Mouse (Mus musculus): ENCODE data around the gene Slc12a4.
"Not testable (repeated sequence)": the region's sequence is repeated elsewhere in the genome, so short reads cannot be mapped to it uniquely, and the experiment has no call there.

Slc12a4 gene

DNA sequence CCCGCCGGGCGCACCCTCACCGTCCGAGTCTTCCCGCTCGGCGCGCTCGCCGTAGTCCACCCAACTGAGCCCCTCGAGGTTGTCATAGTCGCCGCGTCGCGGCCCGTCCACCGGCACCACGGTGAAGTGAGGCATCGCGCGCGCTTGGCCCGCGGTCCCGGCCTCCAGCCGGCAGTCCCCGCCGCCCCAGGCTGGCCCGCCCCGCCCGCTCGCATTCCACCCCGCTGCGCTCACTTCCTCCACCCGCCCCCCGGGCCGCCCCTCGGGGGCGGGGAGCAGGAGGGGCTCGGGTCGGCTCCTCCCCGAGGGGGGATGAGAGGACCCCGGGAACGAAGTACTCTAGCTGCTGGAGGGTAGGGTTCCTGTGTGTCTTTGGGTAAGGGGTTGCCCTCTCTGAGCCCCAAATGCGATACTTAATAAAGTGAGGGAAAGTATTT, at the start of gene Slc12a4:
Gene Slc12a4 (minus strand): TSS at position 193 of the 437 bp plus-strand sequence.
- DNase-seq = peak; percentile 92

- DNase-seq = not testable (repeated sequence)
These were observed 46.3 kb upstream of the Slc12a4 start for GRCm38 (mm10) chr8:106012203-106012602.

DNA sequence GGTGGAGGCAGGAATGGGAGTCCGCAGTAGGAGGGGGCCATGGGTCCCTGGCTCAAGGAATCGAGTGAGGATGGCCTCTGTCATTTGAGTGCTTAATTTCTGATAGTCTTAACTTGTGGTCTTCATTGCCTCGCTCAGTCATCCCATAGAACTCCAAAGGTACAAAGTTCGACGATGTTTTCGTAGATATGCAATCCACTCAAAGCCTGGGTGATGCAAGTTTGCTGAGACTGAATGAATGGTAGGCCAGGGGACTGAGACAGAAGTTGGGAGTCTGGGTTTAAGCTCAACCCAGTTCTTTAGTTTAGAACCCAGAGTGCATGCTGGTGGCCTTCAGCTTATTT, 45.7 kb upstream of the Slc12a4 start, which contains the start of gene Ddx28:
Gene Ddx28 (minus strand): TSS at position 240 of the 344 bp plus-strand sequence.
- no peak for DNase-seq

- peak; percentile 97 for DNase-seq
These were observed 45.1 kb upstream of the Slc12a4 start for GRCm38 (mm10) chr8:106010748-106011642.

DNA sequence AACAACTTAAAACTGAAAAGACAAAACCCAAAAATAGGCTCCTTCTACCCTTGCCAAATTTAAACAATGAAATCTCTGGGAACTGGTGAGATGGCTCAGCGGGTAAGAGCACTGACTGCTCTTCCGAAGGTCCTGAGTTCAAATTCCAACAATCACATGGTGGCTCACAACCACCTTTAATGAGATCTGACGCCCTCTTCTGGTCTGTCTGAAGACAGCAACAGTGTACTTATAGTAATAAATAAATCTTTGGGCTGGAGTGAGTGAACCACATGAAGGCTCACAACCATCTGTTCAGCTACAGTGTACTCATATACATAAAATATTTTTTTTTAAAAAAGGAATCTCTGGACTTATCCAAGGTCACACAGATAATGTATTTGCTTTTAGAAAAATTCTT, 42.0 kb upstream of the Slc12a4 start:
- DNase-seq = not testable (repeated sequence)

GRCm38 (mm10) chr8:106007135-106007534, 41.2 kb upstream of the Slc12a4 start:
- no peak for DNase-seq

GRCm38 (mm10) chr8:106006413-106006812, 40.5 kb upstream of the Slc12a4 start:
- no peak for DNase-seq

GRCm38 (mm10) chr8:106005875-106006274, 40.0 kb upstream of the Slc12a4 start, which contains the start of gene Dpep2nb:
TSS of gene Dpep2nb (minus strand) at chr8:106005975.
- no peak for DNase-seq

DNA sequence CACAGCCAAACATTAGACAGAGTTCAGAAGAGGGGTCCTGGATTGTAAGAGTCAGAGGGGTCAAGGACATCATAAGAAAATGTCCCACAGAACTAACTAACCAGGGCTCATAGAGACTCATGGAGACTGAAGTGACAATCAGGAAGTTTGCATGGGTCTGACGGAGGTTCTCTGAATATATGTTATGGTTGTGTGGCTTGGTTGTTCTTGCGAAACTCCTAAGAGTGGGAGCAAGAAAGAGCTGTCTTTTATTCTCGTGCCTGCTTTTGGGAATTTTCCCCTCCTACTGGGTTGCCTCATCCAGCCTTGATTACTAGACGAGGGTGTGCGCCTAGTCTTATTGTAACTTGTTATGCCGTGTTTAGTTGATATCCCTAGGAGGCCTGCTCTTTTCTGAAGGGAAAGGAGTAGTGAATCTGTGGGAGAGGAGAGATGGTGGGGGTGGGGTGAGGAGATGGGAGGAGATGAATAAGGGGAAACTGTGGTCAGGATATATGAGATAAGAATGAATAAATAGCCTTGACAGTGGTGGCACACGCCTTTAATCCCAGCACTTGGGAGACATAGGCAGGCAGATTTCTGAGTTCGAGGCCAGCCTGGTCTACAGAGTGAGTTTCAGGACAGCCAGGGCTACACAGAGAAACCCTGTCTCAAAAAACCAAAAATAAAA, 38.8 kb upstream of the Slc12a4 start:
- DNase-seq = no peak

DNA sequence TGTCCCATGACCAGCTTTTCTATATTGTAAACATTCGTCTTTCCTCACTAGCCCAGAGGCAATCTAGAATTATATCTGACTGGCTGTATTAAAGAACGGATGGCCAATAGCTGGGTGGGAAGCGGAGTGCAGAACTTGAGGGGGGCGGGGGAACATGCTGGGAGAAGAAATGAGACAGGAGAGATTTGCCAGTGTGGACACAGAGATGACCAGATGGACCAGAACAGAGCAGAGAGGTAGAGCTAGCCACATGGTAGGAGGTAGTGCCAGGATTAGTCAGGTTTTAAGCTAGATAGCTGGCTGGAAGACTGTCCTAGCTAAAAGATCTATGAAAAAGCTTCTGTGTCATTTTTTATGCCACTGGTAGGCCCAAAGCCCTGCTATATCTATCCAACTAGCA, 36.0 kb upstream of the Slc12a4 start:
- no peak for DNase-seq

DNA sequence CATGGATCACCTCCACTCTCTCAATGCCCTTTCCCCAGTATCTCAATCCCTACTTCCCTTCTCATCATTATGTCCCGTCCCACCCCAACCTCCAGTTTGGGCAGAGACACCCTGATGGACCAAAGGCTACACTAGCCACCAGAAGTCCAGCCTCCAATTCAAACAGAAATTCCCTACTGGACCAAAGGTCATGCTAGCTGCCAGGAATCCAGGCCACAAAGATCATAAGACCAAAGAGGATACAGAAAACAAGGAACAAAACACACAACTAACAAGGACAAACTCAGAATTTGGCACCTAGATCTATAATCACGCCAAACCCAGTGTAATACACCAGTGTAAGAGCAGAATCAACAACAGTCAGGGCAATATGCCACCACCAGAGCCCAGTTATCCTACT, 33.1 kb upstream of the Slc12a4 start:
- no peak for DNase-seq

DNA sequence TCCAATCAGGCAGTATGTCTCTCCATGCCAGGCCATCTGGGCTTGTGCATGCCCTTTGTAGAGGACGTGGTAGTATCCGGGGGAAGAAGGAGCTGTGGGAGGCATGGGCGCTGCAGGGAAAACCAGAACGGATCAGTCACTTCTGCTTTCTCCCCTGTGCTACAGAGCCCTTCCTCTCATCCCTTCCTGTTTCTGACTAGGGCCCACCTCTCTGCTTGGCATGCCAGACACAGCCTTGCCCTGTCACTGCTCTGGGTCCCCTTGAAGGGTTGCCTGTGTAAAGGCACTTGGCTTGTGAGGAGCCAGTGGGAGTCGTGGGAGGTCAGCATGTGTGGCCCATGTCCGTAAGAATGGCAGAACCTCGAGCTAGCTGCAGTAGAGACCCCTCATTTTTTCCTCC, 30.5 kb upstream of the Slc12a4 start:
- DNase-seq = no peak

- DNase-seq = no peak
These were observed 27.3 kb upstream of the Slc12a4 start for GRCm38 (mm10) chr8:105993226-105993625.

DNA sequence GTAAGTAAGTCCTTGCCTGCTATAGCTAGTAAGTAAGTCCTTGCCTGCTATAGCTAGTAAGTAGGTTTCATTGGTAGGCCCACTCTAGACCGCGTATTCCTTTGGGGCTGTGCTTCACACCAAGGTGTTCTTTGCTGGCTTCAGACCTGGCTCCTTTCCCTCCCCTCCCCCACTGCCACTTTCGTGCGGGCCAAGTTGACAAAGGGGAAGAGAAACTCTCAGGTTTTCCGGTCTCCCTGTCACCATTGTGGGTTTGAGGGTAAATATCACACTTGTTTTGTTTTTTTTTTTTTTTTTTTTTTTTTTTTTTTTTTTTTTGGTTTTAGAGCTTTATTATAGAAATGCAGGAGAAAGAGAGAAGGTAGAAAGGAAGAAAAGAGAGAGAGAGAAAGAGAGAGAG, 26.6 kb upstream of the Slc12a4 start:
- no peak for DNase-seq

DNA sequence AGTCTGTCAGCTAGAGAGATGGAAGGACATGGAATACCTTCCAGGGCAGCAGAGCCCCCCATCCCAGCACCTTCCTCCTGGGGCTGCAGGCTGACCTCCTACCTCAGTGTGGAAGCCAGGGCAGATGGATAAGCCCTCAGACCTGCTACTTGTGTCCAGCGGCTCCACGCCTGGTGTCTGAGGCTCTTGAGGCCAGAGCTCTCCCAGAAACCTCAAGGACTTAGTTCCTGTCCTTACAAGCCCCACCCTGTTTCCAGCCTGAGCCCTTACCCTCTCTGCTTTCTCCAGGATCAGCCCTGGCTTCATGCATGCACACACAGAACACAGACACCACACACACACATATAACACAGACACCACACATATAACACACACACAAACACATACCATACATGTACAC, 25.6 kb upstream of the Slc12a4 start:
- DNase-seq = no peak

GRCm38 (mm10) chr8:105990856-105991387, 25.0 kb upstream of the Slc12a4 start, which contains the start of gene Dus2:
TSS of gene Dus2 (plus strand) at chr8:105991337.
- peak; percentile 90 for DNase-seq

- DNase-seq = no peak
These were observed 22.6 kb upstream of the Slc12a4 start for GRCm38 (mm10) chr8:105988546-105988945.

- DNase-seq = not testable (repeated sequence)
These were observed 17.5 kb upstream of the Slc12a4 start for GRCm38 (mm10) chr8:105983406-105983805.

DNA sequence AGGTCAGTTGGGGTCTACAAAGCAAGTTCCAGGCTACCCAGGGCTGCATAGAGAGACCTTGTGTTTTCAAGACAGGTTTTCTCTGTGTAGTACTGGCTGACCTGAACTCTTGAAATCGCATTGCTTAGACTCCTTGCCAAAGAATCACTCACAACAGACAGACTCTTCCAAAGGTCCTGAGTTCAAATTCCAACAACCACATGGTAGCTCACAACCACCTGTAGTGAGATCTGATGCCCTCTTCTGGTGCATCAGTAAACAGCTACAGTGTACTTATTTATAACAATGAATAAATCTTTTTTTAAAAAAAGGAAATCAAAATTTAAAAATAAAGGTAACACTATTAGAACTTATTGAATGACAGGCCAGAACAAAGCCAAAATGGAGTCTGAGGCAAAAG, 15.2 kb upstream of the Slc12a4 start:
- no peak for DNase-seq

DNA sequence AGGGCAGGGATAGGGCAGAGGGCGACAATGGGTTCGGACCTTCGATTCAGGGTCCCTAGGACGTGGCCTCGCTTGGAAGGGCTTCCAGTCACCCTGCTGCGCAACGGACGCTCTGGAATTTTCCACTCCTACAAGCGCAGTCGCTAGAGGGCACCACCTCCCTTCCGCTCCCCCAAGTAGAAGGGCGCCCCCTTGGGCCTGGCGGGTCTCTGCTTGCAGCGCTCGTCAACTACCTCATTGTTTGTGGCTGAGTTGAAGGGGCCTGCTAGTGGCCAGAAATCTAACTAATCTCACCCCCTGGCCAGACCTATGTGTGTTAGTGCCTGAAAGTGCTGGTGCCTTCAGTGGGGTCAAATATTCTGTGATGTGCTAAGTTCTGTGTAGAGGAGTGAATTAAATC, 13.4 kb upstream of the Slc12a4 start, which contains the start of gene Dpep3:
Gene Dpep3 (minus strand): TSS at position 105 of the 400 bp plus-strand sequence.
- DNase-seq = no peak

- no peak for DNase-seq
These were observed 9.5 kb upstream of the Slc12a4 start for GRCm38 (mm10) chr8:105975363-105975762.

DNA sequence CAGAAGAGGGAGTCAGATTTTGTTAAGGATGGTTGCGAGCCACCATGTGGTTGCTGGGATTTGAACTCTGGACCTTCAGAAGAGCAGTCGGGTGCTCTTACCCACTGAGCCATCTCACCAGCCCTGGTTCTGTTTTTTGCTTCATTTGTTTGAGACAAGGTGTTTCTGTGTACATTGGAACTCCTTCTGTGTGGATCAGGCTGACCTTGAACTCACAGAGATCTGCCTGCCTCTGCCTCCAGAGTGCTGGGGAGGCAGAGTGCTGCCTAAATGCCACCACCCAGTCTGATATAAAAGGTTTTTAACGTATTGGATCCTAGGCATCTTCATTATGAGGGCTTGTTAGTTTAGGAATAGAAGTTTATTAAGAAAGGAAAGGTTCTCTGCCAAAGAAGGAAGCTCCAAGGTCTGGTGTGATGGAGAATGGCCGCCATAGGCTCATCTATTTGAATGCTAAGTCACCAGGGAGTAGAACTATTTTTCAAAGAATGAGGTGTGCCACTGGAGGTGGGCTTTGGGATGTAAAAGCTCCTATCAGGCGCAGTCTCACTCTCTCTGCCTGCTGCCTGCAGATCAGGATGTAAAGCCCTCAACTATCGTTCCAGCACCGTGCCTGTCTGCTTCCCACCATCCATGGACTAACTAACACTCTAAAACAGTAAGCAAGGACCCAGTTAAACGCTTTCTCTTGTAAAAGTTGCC, 5.3 kb upstream of the Slc12a4 start:
- DNase-seq = no peak

DNA sequence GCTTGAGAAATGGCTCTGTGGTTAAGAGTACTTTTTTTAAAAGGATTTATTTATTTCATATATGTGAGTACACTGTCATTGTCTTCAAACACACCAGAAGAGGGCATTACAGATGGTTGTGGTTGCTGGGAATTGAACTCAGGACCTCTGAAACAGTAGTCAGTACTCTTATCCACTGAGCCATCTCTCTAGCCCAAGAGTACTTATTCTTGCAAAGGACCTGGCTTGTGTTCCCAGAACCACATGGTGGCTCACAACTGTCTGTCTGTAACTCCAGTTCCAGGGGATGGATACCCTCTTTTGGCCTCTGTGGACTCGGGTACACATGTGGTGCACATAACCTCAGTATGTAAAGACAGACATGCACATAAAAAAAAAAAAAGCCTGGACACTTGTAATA, 3.5 kb upstream of the Slc12a4 start:
- no peak for DNase-seq
